Mouse (Mus musculus) layer of hippocampus, postnatal 36 days (tissue): Measurements from ENCODE around the gene Tedc2. TPM values are rescaled to one million over a fixed set of nuclear protein-coding genes. Genes with fewer than 3 reads are reported as not detected.

Experiments
- DNase-seq, 2 experiments: peaks; one replicate each; pipeline ENCODE4 v3.0.0; 2022
- total RNA-seq, 2 experiments: library from RNA; stranded (reverse); gene quantifications; 2 replicates each; pipeline ENCODE4 v1.2.3; 2021

The Tedc2 gene
- total RNA-seq = 1 to 10 TPM; 8.3 to 9.3 TPM

GRCm38 (mm10) chr17:24220435-24221411 is at the start of gene Tedc2:
TSS of gene Tedc2 (minus strand) at chr17:24220851.
- peak; percentile 91 for DNase-seq

GRCm38 (mm10) chr17:24267133-24267532 is 46.5 kb upstream of the Tedc2 start:
- DNase-seq = no peak

- DNase-seq = no peak
Measured at GRCm38 (mm10) chr17:24264766-24265165, 44.1 kb upstream of the Tedc2 start.

- no peak for DNase-seq
Measured at GRCm38 (mm10) chr17:24260516-24260915, 39.9 kb upstream of the Tedc2 start.

GRCm38 (mm10) chr17:24259702-24260101 is 39.1 kb upstream of the Tedc2 start:
- DNase-seq = no peak

GRCm38 (mm10) chr17:24258981-24259380 is 38.3 kb upstream of the Tedc2 start:
- DNase-seq = no peak

GRCm38 (mm10) chr17:24252329-24252728 is 31.7 kb upstream of the Tedc2 start:
- no peak for DNase-seq

GRCm38 (mm10) chr17:24251320-24252069 is 30.8 kb upstream of the Tedc2 start, which contains the start of gene Ccnf:
TSS of gene Ccnf (minus strand) at chr17:24251484.
- DNase-seq = peak; percentile 96

GRCm38 (mm10) chr17:24250988-24251319 is 30.3 kb upstream of the Tedc2 start:
- DNase-seq = no peak

GRCm38 (mm10) chr17:24248641-24249040 is 28.0 kb upstream of the Tedc2 start:
- no peak for DNase-seq

GRCm38 (mm10) chr17:24244061-24244460 is 23.4 kb upstream of the Tedc2 start:
- DNase-seq = no peak

- no peak for DNase-seq
Measured at GRCm38 (mm10) chr17:24243311-24243969, 22.8 kb upstream of the Tedc2 start.

GRCm38 (mm10) chr17:24236921-24237320 is 16.3 kb upstream of the Tedc2 start:
- DNase-seq = no peak

GRCm38 (mm10) chr17:24236479-24236878 is 15.8 kb upstream of the Tedc2 start:
- DNase-seq = no peak

- no peak for DNase-seq
Measured at GRCm38 (mm10) chr17:24227941-24228340, 7.3 kb upstream of the Tedc2 start.

GRCm38 (mm10) chr17:24226721-24227120 is 6.1 kb upstream of the Tedc2 start:
- no peak for DNase-seq

- no peak for DNase-seq
Measured at GRCm38 (mm10) chr17:24225851-24226250, 5.2 kb upstream of the Tedc2 start.

GRCm38 (mm10) chr17:24224741-24225140 is 4.1 kb upstream of the Tedc2 start:
- no peak for DNase-seq

GRCm38 (mm10) chr17:24223513-24223912 is 2.9 kb upstream of the Tedc2 start:
- no peak for DNase-seq

GRCm38 (mm10) chr17:24222653-24223052 is 2.0 kb upstream of the Tedc2 start:
- DNase-seq = no peak

GRCm38 (mm10) chr17:24216836-24217235 is 3.8 kb downstream of the Tedc2 start:
- no peak for DNase-seq

GRCm38 (mm10) chr17:24213186-24213585 is 7.5 kb downstream of the Tedc2 start:
- no peak for DNase-seq
